Mouse (Mus musculus) kidney, embryonic 14.5 days (tissue): ENCODE results near the gene Nup210. TPM values are rescaled to one million over a fixed set of nuclear protein-coding genes. Genes with fewer than 3 reads are reported as not detected.

ENCODE experiments used
- ATAC-seq: fragments of 200-750 bp; cut with Nextera tagmentation; 2 replicates; pipeline ENCODE4 v1.8.0; 2017; ENCODE audit warnings: moderate number of reproducible peaks, mild to moderate bottlenecking, moderate TSS enrichment, moderate library complexity; ENCODE audit not compliant: low FRiP score, low TSS enrichment
- H3K27ac ChIP-seq: fragments of 300-500 bp; sonication (generic); 2 replicates; pipeline ENCODE4 v1.5.1; 2014; ENCODE audit warnings: low read depth, mild to moderate bottlenecking, low read length, moderate library complexity, mixed read lengths
- H3K27me3 ChIP-seq: fragments of 300-500 bp; sonication (generic); 2 replicates; pipeline ENCODE4 v1.6.1; 2014; ENCODE audit warnings: mild to moderate bottlenecking, low read length; ENCODE audit not compliant: control insufficient read depth, insufficient read depth
- H3K36me3 ChIP-seq: fragments of 300-500 bp; sonication (generic); 2 replicates; pipeline ENCODE4 v1.6.1; 2014; ENCODE audit warnings: low read length, mixed read lengths; ENCODE audit not compliant: control insufficient read depth, insufficient read depth
- H3K4me1 ChIP-seq: fragments of 300-500 bp; sonication (generic); 2 replicates; pipeline ENCODE4 v1.6.1; 2014; ENCODE audit warnings: low read length, mixed read lengths; ENCODE audit not compliant: control insufficient read depth, insufficient read depth
- H3K4me2 ChIP-seq: fragments of 300-500 bp; sonication (generic); replicated peaks from 2 replicates; pipeline ENCODE4 v1.6.1; 2014; ENCODE audit warnings: low read depth, mild to moderate bottlenecking, low read length
- H3K4me3 ChIP-seq: fragments of 300-500 bp; sonication (generic); 2 replicates; pipeline ENCODE4 v1.5.1; 2014; ENCODE audit warnings: mild to moderate bottlenecking, low read length
- H3K9ac ChIP-seq: fragments of 300-500 bp; sonication (generic); 2 replicates; pipeline ENCODE4 v1.6.1; 2014; ENCODE audit warnings: low read depth, mild to moderate bottlenecking, low read length, moderate library complexity
- H3K9me3 ChIP-seq: fragments of 300-500 bp; sonication (generic); 2 replicates; pipeline ENCODE4 v1.6.1; 2016; ENCODE audit warnings: low read length; ENCODE audit not compliant: control insufficient read depth
- WGBS: fragments of 180-500 bp; shearing (Covaris S2); extraction: QIAGEN DNeasy Blood & Tissue Kit; methylation state at CpG from one replicate; pipeline ENCODE4 v1.1.7; 2014; 5-methylcytosine and 5-hydroxymethylcytosine counted together
- polyA plus RNA-seq: library from polyadenylated mRNA; unstranded; fragments of >200 nt; fragmentation: Nextera tagmentation; extraction: Ambion mirVana; gene quantifications from 2 replicates; pipeline ENCODE4 v1.2.1, GENCODE M21; 2014

The Nup210 gene
- polyA plus RNA-seq, 1 experiment from 2014 or later, result 30.6 TPM

DNA sequence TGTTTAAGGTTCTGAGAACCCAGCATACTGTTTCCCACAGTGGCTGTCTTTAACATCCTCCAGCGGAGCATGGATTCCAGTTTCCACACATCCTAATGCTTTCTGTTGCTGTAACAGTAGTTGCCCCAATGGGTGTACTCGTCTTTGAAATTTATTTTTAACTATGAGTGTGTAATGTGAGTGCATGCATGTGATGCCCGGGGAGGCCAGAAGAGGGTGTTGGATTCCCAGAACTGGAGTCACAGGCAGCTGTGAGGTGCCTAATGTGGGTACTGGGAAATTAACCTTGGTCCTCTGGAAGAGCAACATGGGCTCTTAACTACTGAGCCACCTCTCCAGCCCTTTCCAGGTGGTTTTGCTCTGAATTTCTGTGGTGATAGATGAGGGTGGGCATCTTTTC lies 49.6 kb downstream of the Nup210 start:
- 83% methylated on average over 3 of the region's 3 CpGs for WGBS
- Histone ChIP-seq H3K4me3 (no peak overlapping the region), H3K27me3 (no peaks in the 10 kb centered on the region), H3K9ac (no peak overlapping the region), H3K27ac (no peak overlapping the region), H3K4me2 (no peak overlapping the region), H3K36me3 (peaks cover 6% of the 10 kb centered on the region; the same call in 1 of the 2 replicates), H3K9me3 (no peaks in the 10 kb centered on the region), H3K4me1 (no peaks in the 10 kb centered on the region)
- no peak for ATAC-seq

GRCm38 (mm10) chr6:91061296-91061695 lies 55.3 kb downstream of the Nup210 start:
- Histone ChIP-seq H3K36me3 (peaks cover 8% of the 10 kb centered on the region; the same call in 1 of the 2 replicates), H3K4me1 (no peaks in the 10 kb centered on the region), H3K9me3 (no peaks in the 10 kb centered on the region), H3K27me3 (no peaks in the 10 kb centered on the region), H3K9ac (no peak overlapping the region), H3K4me2 (no peak overlapping the region), H3K27ac (no peak overlapping the region), H3K4me3 (no peak overlapping the region)
- 88% methylated on average over 2 of the region's 2 CpGs for WGBS
- ATAC-seq, result no peak

DNA sequence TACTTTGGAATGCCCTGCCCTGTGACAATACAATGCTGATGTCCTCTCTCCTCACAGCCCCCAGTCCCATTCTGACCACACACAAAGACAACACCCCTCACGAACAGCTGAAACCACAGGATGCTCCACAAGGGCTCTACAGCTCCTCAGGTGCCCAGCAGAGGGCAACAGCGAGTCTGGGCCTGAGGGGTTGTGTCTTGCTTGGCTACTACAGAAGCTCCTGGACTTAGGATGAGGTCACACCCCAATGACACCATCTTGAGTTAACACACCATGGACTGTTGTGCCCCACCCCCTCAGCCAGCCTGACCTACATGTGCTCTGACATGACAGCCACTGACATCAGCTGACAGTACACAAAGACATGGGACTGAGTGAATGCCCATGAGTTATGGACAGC lies 56.9 kb downstream of the Nup210 start:
- Histone ChIP-seq H3K36me3 (peaks cover 8% of the 10 kb centered on the region; the same call in 1 of the 2 replicates), H3K4me3 (no peak overlapping the region), H3K27me3 (no peaks in the 10 kb centered on the region), H3K9ac (no peak overlapping the region), H3K4me2 (no peak overlapping the region), H3K4me1 (no peaks in the 10 kb centered on the region), H3K9me3 (no peaks in the 10 kb centered on the region), H3K27ac (no peak overlapping the region)
- peak; percentile 21; the same call in 1 of the 2 replicates for ATAC-seq
- 49% methylated on average over 2 of the region's 2 CpGs for WGBS

GRCm38 (mm10) chr6:91057989-91058388 lies 58.6 kb downstream of the Nup210 start:
- H3K36me3 ChIP-seq, result peaks cover 2% of the 10 kb centered on the region; the same call in 1 of the 2 replicates
- WGBS, result 79% methylated on average over 2 of the region's 2 CpGs
- no peak overlapping the region for H3K9ac ChIP-seq
- H3K4me2 ChIP-seq, result no peak overlapping the region
- no peaks in the 10 kb centered on the region for H3K27me3 ChIP-seq
- no peak overlapping the region for H3K27ac ChIP-seq
- H3K9me3 ChIP-seq, result no peaks in the 10 kb centered on the region
- ATAC-seq, result no peak
- H3K4me1 ChIP-seq, result no peaks in the 10 kb centered on the region
- no peak overlapping the region for H3K4me3 ChIP-seq

GRCm38 (mm10) chr6:91056348-91056747 lies 60.3 kb downstream of the Nup210 start:
- Histone ChIP-seq H3K4me1 (no peaks in the 10 kb centered on the region), H3K4me3 (no peak overlapping the region), H3K36me3 (peaks cover 2% of the 10 kb centered on the region; the same call in 1 of the 2 replicates), H3K27me3 (no peaks in the 10 kb centered on the region), H3K9me3 (no peaks in the 10 kb centered on the region), H3K9ac (no peak overlapping the region), H3K27ac (no peak overlapping the region), H3K4me2 (no peak overlapping the region)
- ATAC-seq, result no peak

DNA sequence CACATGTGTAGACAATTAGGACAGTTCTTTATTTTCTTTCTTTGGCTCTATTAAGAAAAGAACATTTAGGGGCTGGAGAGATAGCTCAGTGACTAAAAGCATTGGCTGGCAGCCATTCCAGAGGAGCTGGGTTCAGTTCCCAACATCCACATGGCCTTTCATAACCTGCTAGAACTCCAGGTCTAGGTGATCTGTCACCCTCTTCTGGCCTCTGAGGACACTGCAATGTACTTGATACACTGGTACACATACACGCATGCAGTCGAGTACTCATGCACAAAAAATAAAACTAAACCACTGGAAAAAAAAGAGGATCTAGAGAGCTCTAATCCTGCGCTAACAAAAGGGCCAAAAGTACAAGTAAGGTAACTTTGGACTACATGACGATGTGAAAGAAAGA lies 64.1 kb downstream of the Nup210 start:
- WGBS, result 93% methylated on average over 4 of the region's 4 CpGs
- no peaks in the 10 kb centered on the region for H3K27me3 ChIP-seq

DNA sequence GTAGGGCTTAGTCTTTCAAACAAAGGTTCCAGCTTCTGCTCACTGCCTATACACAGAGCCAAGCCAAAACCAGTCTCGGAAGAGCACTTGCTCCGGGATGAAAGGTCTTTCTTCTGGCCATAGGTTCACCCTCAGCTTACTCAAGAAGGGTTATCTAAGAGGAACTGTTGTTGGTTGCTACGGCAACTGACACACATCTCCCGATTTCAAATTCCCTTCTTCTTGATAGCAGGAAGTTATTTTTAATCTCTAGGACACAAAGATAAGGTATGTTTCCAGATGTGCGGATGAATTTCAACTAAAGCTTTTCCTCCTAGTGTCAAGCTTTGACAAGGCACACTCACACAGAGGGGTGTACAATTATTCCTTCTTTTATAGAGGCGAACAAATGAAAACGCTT lies 68.6 kb downstream of the Nup210 start:
- H3K36me3 ChIP-seq, result peaks cover 12% of the 10 kb centered on the region; the same call in 1 of the 2 replicates
- 82% methylated on average over 7 of the region's 7 CpGs for WGBS
- no peaks in the 10 kb centered on the region for H3K27me3 ChIP-seq
- no peak for ATAC-seq
- no peaks in the 10 kb centered on the region for H3K9me3 ChIP-seq
- H3K4me3 ChIP-seq, result no peak overlapping the region
- no peak overlapping the region for H3K4me2 ChIP-seq
- no peak overlapping the region for H3K27ac ChIP-seq
- no peak overlapping the region for H3K9ac ChIP-seq
- H3K4me1 ChIP-seq, result no peaks in the 10 kb centered on the region

More for the DNA sequence above, 64.1 kb downstream of the Nup210 start:
- Histone ChIP-seq H3K4me1 (no peaks in the 10 kb centered on the region), H3K9ac (no peak overlapping the region), H3K36me3 (peaks cover 7% of the 10 kb centered on the region; the same call in 1 of the 2 replicates), H3K4me2 (no peak overlapping the region), H3K9me3 (no peaks in the 10 kb centered on the region), H3K27ac (no peak overlapping the region), H3K4me3 (no peak overlapping the region)
- no peak for ATAC-seq

- 91% methylated on average over 5 of the region's 5 CpGs for WGBS
Observed at GRCm38 (mm10) chr6:91047434-91047833, 69.2 kb downstream of the Nup210 start.

DNA sequence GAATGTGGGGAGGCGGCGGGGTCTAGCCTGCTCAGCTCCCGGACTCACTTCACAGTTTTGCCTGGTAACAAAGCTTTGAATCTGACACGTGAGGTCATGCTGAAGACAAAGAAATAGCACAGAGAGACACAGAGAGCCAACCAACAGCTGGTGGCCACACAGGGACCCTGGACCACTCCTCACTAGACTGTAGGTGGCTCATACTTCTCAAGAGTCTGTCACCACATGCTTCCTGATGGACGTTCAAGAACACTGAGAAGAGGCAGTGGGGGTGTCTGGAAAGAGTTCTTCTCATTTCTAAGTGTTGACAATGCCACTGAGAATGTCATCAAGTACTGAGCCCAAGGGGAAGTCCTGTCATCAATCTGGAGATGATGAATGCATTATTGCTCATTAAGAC lies 70.4 kb downstream of the Nup210 start:
- H3K4me2 ChIP-seq, result no peak overlapping the region
- no peaks in the 10 kb centered on the region for H3K4me1 ChIP-seq
- H3K4me3 ChIP-seq, result no peak overlapping the region
- no peaks in the 10 kb centered on the region for H3K9me3 ChIP-seq
- peaks cover 15% of the 10 kb centered on the region; the same call in 1 of the 2 replicates for H3K36me3 ChIP-seq
- 79% methylated on average over 5 of the region's 5 CpGs for WGBS
- no peaks in the 10 kb centered on the region for H3K27me3 ChIP-seq
- H3K9ac ChIP-seq, result no peak overlapping the region
- no peak for ATAC-seq
- no peak overlapping the region for H3K27ac ChIP-seq

More at GRCm38 (mm10) chr6:91047434-91047833, 69.2 kb downstream of the Nup210 start:
- Histone ChIP-seq H3K27ac (no peak overlapping the region), H3K36me3 (peaks cover 12% of the 10 kb centered on the region; the same call in 1 of the 2 replicates), H3K4me3 (no peak overlapping the region), H3K9me3 (no peaks in the 10 kb centered on the region), H3K4me2 (no peak overlapping the region), H3K27me3 (no peaks in the 10 kb centered on the region), H3K9ac (no peak overlapping the region), H3K4me1 (no peaks in the 10 kb centered on the region)
- no peak for ATAC-seq
